Mouse (Mus musculus): ENCODE results near the gene Hap1.

Hap1 gene

GRCm38 (mm10) chr11:100355972-100356818, at the start of gene Hap1:
TSS of gene Hap1 (minus strand) at chr11:100356128.
- in situ Hi-C loops (cut with MboI; ENCODE audit: low pct_unique_long_range_greater_than_20kb in 1 of 2, low sequenced_read_pairs in 2 of 2, unreplicated experiment in 1 of 2), result loop anchor here in 1 of 2 experiments (5.0 kb wide), 2 partner anchors 51 to 341 kb away; no protein-coding TSS in a partner anchor

- in situ Hi-C loops (cut with MboI; ENCODE audit: low pct_unique_long_range_greater_than_20kb in 1 of 2, low sequenced_read_pairs in 2 of 2, unreplicated experiment in 1 of 2), result loop anchor here (5.0 kb wide), 2 partner anchors 42 to 47 kb away; partner anchors contain the start of gene Hap1 (in 1 of the 2)
These were observed 48.6 kb upstream of the Hap1 start for GRCm38 (mm10) chr11:100404456-100405074.

DNA sequence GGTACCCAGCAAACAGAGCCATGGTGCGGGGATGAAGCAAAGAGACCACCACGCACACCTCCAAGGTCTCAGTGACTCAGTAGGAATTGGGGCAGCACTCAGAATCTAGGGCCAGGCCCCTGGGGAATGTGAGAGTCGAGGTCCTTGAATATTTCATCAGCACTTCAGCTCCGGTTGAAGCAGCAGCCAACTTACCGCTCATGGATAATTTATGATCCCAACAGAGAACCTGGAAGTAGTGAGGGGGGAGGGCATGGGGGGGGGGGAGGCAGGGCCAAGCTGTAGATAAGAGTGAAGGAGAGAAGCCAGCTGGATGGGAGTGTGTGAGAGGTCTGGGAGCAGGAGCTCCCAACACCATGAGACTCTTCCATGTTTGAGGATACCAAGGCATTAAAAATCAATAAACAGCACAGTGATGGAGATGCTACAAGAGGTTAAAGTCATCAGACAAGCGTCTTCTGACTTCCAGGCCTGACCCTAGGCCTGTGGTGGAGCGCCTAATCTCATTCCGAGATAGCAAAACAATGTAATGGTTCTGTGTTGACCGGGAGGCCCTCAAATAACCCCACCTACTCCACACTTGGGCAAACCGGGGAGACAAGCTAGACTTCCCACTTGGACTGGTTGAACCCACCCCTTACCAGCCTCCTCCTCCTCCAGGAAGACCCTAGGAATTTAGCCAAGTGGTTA, 47.7 kb upstream of the Hap1 start:
- in situ Hi-C loops (cut with MboI; ENCODE audit: low pct_unique_long_range_greater_than_20kb in 1 of 2, low sequenced_read_pairs in 2 of 2, unreplicated experiment in 1 of 2), result no loop called here

DNA sequence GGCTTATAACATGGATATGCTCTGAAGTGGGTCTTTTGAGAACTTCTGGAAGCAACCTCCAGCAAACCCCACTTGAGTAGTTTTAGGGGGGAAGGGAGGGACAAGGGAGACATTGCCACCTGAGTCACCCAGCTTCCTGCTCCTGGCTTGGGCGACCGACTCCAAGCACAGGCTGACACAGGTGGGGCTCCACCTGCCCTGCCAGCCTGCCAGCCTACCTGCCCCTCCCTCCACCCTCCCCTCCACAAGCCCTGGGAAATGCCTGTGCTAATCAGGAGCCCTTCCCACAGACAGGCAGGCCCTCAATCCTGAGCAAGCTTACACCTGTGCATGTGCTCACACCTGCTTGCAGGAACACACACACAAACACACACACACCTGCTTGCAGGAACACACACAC, 46.8 kb upstream of the Hap1 start:
- in situ Hi-C loops (cut with MboI; ENCODE audit: low pct_unique_long_range_greater_than_20kb in 1 of 2, low sequenced_read_pairs in 2 of 2, unreplicated experiment in 1 of 2), result no loop called here

DNA sequence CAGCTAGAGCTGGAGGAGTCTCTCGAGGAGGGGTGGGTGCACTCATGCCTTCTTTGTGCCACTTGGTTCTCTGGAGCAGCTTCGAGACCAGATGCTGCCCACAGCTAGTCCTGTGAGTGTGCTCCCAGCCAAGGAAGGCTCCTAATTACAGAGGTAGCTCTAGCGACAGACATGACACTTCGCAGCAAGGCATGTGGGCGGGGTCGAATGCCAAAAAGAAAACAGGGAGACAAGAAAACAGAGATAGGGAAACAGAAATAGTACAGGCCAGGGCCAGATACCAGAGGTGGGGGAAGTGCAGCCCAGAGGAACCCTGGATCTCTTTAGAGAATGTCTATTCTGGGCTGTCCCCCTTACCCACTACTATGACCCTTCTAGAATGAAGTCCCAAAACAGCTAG, 46.3 kb upstream of the Hap1 start:
- in situ Hi-C loops (cut with MboI; ENCODE audit: low pct_unique_long_range_greater_than_20kb in 1 of 2, low sequenced_read_pairs in 2 of 2, unreplicated experiment in 1 of 2), result no loop called here

DNA sequence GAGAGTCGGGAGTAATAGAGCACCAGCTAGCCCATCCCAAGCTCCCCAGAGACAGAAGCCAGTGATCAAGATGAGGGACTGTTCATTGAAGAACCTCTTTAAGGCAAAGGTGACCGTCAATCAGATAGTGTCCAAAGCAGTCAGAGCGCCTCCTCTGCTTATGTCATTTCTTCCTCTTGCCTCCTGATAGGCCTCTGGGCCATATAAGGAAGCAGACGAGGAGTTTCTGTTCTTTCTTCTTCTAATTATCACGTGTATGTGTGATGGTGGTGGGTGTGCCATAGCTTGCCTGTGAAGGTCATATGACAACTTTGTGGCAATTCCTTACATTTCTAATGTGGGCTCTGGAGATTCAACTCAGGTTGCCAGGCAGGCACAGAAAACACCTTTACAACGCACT, 44.9 kb upstream of the Hap1 start:
- in situ Hi-C loops (cut with MboI; ENCODE audit: low pct_unique_long_range_greater_than_20kb in 1 of 2, low sequenced_read_pairs in 2 of 2, unreplicated experiment in 1 of 2), result no loop called here

- in situ Hi-C loops (cut with MboI; ENCODE audit: low pct_unique_long_range_greater_than_20kb in 1 of 2, low sequenced_read_pairs in 2 of 2, unreplicated experiment in 1 of 2), result no loop called here
These were observed 44.0 kb upstream of the Hap1 start for GRCm38 (mm10) chr11:100399727-100400538.

- in situ Hi-C loops (cut with MboI; ENCODE audit: low pct_unique_long_range_greater_than_20kb in 1 of 2, low sequenced_read_pairs in 2 of 2, unreplicated experiment in 1 of 2), result no loop called here
These were observed 43.4 kb upstream of the Hap1 start for GRCm38 (mm10) chr11:100399320-100399719.

DNA sequence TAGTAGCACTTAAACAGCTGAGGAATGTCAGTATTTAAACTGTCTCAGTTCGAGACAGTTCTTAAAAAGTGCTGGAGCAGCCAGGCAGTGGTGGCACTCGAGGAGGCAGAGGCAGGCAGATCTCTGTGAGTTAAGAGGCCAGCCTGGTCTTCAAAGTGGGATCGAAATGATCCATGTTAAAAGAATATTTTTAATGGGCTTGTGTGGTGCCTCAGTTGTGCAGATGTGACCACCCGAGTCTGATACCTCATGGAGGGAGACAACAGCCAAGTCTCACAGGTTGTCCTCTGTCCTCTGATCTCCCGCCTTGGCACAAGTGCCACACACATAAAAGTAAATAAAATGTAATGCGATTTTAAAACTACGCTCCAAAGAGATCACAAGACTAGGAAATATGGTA, 42.6 kb upstream of the Hap1 start:
- in situ Hi-C loops (cut with MboI; ENCODE audit: low pct_unique_long_range_greater_than_20kb in 1 of 2, low sequenced_read_pairs in 2 of 2, unreplicated experiment in 1 of 2), result no loop called here

- in situ Hi-C loops (cut with MboI; ENCODE audit: low pct_unique_long_range_greater_than_20kb in 1 of 2, low sequenced_read_pairs in 2 of 2, unreplicated experiment in 1 of 2), result no loop called here
These were observed 41.9 kb upstream of the Hap1 start, which contains the start of gene Jup for GRCm38 (mm10) chr11:100397600-100398389. TSS of gene Jup (minus strand) at chr11:100397763.

GRCm38 (mm10) chr11:100396886-100397599, 41.1 kb upstream of the Hap1 start:
- in situ Hi-C loops (cut with MboI; ENCODE audit: low pct_unique_long_range_greater_than_20kb in 1 of 2, low sequenced_read_pairs in 2 of 2, unreplicated experiment in 1 of 2), result no loop called here

- in situ Hi-C loops (cut with MboI; ENCODE audit: low pct_unique_long_range_greater_than_20kb in 1 of 2, low sequenced_read_pairs in 2 of 2, unreplicated experiment in 1 of 2), result no loop called here
These were observed 40.1 kb upstream of the Hap1 start for GRCm38 (mm10) chr11:100395861-100396631.

GRCm38 (mm10) chr11:100395200-100395599, 39.3 kb upstream of the Hap1 start:
- in situ Hi-C loops (cut with MboI; ENCODE audit: low pct_unique_long_range_greater_than_20kb in 1 of 2, low sequenced_read_pairs in 2 of 2, unreplicated experiment in 1 of 2), result no loop called here

- in situ Hi-C loops (cut with MboI; ENCODE audit: low pct_unique_long_range_greater_than_20kb in 1 of 2, low sequenced_read_pairs in 2 of 2, unreplicated experiment in 1 of 2), result no loop called here
These were observed 38.6 kb upstream of the Hap1 start for GRCm38 (mm10) chr11:100394353-100395074.

GRCm38 (mm10) chr11:100393733-100394132, 37.8 kb upstream of the Hap1 start:
- in situ Hi-C loops (cut with MboI; ENCODE audit: low pct_unique_long_range_greater_than_20kb in 1 of 2, low sequenced_read_pairs in 2 of 2, unreplicated experiment in 1 of 2), result no loop called here

GRCm38 (mm10) chr11:100392958-100393357, 37.0 kb upstream of the Hap1 start:
- in situ Hi-C loops (cut with MboI; ENCODE audit: low pct_unique_long_range_greater_than_20kb in 1 of 2, low sequenced_read_pairs in 2 of 2, unreplicated experiment in 1 of 2), result no loop called here

Measured in mouse embryonic stem cell (cell line).